Mouse (Mus musculus) spleen, adult 2 months (tissue): ENCODE results near the gene Fbxl13.

Source experiments
- CTCF ChIP-seq: fragments of 200-500 bp; IDR thresholded peaks from 2 replicates; pipeline ENCODE4 v1.5.1; 2011; ENCODE audit warnings: mild to moderate bottlenecking, inconsistent platforms; ENCODE audit not compliant: insufficient read depth, insufficient read length, insufficient replicate concordance; ENCODE audit errors: extremely low read depth
- POLR2A ChIP-seq: fragments of 200-500 bp; IDR thresholded peaks from 2 replicates; pipeline ENCODE4 v1.6.1; 2011; ENCODE audit warnings: low read depth, low read length, inconsistent platforms

DNA sequence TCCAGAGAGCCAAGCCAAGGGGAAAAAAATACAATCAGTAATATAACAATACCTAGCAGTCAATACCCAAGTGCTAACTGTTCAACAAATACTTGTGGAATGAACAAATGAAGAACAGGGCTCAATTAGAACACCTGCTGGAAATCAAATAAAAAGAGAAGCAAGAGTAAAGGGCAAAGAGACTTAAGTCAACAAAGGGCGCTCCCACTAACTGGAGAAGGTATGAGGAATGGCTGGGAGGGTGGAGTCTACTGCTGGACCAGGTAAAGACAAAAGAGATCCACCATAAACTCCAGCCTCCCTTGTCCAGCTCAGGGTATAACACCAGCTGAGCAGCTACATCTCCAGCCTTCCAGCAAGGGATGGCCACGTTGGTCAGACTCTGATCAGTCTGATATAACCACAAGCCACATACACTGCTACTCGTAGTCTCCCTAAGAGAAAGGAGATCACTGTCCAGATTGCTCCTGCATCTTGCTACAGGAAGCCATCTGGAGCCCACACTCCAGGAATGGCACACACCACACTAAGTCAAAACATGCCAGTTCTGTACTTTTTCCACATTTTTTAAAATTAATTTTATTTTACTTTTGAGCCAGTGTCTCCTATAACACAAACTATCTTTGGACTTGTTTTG is 49.5 kb upstream of the Fbxl13 start:
- TF ChIP-seq CTCF: no peak
- no peak for TF ChIP-seq POLR2A
